Mouse (Mus musculus) spleen, postnatal 4 days (tissue): ENCODE measurements around the gene Sorbs2.
A peak's percentile ranks its signal among the peaks of the same experiment; 100 is the strongest.

Experiments
- DNase-seq, 2 experiments: peaks; one replicate each; pipeline ENCODE4 v3.0.0; 2022; ENCODE audit warnings: low spot score in 2 of 2

Gene Sorbs2

GRCm38 (mm10) chr8:45579714-45580543 lies 72.3 kb downstream of the Sorbs2 start:
- DNase-seq = no peak

GRCm38 (mm10) chr8:45580544-45580866 lies 72.9 kb downstream of the Sorbs2 start:
- no peak for DNase-seq

DNA sequence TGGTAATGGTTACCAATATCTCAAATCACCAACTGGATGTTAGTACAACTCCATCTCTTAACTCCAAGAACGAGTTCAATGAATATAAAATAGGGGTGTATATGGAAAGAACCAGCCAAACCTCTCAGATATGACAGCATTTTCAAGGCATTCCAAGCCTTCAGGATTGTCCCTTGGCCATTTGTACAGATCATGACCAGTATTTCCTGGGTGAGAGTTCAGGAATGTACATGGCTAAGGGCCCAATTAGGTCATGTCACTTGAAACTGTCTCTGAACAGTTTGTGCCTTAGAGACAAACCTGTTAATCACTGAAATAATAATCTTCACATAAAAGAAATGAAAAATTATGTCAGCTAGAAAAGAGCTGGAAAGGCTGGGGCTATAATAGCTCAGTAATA lies 76.3 kb downstream of the Sorbs2 start:
- no peak for DNase-seq

DNA sequence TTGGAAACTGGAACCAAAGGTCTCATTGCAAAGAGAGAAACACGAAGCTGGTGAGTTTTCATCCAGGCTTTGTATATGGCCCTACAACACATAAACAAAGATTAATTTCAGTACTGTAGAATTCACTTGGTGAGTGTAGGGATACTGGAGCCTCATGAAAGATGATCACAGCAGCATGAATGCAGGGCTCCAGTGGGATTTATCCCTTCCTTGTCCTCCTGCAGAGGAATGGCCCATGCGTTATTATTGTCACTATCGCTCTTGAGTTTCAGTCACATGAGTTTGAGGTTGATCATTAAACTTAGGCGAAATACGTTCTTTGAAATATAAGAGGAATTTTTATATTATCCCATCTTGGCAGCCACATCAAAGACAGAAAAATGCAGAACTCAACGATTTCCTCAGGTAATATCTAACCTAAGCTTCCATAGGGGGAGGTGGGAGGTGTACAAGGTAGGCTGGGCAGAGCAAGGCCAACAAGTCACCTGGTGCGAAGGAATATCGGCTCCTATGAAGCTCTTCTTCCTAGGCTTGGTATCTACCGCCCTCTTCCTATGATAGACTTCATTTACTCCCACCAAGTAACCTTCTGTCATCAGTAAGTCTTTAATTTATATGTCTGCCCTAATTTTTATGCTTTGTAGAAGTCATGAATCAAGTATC lies 76.9 kb downstream of the Sorbs2 start:
- DNase-seq = no peak

DNA sequence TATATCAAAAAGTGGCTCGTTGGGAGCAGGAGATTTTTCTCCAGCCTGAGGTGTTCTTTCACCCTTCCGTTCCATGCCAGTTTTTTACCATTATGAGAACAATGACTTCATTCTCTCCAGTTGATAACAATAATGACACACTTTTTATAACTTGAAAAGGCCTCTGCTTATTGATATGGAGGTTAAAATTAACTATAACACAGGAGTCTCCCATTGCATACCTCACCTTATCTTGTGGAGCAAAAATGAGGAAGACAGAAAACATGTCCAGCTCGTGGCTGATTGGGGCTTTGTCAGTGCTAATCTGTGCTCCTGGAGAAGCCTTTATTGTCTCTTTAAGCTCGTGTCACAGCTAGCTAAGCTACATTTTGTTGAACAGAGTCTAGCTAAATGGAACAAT lies 77.6 kb downstream of the Sorbs2 start:
- DNase-seq = no peak

- no peak for DNase-seq
These were observed 79.4 kb downstream of the Sorbs2 start for GRCm38 (mm10) chr8:45587011-45587410.

GRCm38 (mm10) chr8:45591888-45592287 lies 84.3 kb downstream of the Sorbs2 start:
- no peak for DNase-seq

GRCm38 (mm10) chr8:45593711-45594110 lies 86.1 kb downstream of the Sorbs2 start:
- DNase-seq = no peak

DNA sequence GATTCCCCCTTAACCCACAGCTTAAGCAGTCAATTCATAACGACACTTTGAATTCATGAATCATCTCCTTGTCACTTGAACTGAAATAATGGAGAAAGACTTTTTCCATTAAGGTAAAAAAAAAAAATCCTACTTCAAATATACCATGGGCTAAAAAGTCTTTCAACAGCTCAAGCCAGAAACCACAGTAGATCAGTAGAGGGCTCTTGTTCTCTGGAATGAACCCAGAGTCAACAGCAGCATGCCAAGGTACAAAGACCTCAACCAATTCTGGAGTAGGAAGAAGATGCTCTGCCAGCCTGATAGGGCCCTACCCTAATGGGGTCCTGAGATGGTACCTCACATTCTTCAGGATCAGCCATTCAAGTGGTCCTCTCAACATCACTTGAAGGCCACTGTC lies 88.4 kb downstream of the Sorbs2 start:
- DNase-seq = no peak

- DNase-seq = no peak
These were observed 89.0 kb downstream of the Sorbs2 start for GRCm38 (mm10) chr8:45596591-45596990.

DNA sequence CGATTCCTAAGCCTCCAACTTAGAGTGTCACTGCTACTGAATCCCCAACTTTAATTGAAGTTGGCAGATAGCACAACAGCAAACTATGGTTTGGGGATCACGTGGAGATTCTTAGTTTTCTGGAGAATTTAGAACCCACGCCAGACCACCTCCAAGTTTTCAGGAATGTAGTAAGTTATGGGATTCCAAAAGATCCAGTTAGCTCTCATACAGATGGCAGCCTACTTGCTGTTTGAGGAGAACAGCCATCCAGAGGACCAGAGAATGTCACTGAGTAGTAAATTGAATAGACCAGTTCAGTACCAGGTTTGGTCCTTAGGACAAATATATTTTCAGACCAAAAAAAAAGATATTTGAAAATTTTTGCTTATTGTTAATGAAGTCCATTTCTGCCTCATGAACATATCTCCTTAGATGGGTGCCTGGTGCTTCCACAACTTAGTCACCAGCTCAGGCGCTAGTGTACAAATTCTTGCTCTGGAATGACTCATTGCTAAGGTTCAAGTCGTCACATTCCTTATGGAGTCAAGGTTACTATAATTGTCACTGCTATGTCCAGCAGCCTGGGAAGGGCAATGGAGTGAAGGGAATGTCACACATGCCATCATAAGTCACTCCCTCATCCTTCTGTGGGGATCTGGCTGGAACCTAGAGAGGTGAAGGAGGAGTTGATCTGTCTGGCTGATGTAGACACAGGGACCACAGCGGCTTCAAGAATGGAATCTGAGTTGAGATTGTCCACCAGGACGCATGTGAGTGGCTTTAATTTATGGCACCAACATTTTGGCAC lies 90.2 kb downstream of the Sorbs2 start:
- DNase-seq = peak in 1 of 2 experiments; percentile 33

DNA sequence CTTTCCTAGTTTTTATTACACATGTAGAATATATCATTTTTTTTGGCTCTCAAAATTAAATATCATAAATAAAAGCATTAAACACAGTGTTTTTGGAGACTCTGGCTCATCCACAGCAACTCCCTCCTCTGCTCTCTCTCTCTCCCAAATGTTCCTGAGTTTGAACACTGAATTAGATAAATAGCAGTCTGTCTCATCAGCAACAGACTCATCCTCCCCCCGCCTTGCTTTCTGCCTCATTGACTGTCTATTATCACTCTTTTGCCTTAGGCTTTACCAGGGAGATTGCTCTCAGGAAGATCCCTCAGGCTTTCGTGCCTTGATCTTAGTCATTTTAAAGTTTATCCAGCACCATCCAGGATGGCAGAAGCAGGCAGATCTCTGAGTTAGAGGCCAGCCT lies 91.3 kb downstream of the Sorbs2 start:
- DNase-seq = peak in 1 of 2 experiments; percentile 7

DNA sequence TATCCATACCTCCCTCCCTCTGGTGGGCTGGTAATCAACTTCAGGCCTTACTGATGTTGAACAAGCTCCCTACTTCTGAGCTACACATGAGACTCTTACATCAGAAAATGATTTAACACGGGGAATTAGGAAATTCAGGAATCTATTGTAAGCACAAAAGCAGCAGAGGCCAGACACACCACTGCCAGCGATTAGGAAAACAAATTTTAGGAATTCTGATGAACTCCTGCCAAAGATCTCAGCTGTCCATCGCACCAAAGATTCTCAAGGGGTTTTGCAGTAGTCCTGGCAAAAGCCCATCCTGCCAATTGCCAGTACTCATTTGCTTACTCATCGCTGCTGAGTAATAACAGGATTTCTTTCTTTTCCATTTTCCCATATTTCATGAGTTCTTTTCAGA lies 94.4 kb downstream of the Sorbs2 start:
- DNase-seq = no peak

- no peak for DNase-seq
These were observed 97.8 kb downstream of the Sorbs2 start for GRCm38 (mm10) chr8:45605419-45605818.

GRCm38 (mm10) chr8:45607012-45607411 lies 99.4 kb downstream of the Sorbs2 start:
- no peak for DNase-seq

DNA sequence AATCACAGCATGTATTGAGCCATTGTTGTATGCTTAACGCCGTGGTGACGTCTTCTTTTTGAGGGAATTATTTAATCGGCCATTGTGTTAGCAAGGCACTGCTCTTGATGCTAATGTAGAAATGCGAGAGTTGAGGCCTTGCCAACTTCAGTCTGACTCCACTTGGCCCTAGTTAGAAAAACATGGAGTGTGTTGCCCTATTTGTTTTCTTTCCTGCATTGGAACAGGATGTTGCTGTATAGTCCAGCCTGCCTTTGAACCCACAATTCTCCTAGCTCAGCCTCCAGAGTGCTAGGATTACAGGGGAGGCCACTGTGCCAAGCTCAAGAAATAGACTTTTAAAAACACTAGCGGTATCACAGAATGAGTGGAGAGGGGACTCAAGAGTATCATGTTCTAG lies 100.8 kb downstream of the Sorbs2 start:
- DNase-seq = no peak

- DNase-seq = no peak
These were observed 103.0 kb downstream of the Sorbs2 start for GRCm38 (mm10) chr8:45610426-45611215.

GRCm38 (mm10) chr8:45611320-45611719 lies 103.7 kb downstream of the Sorbs2 start:
- no peak for DNase-seq

DNA sequence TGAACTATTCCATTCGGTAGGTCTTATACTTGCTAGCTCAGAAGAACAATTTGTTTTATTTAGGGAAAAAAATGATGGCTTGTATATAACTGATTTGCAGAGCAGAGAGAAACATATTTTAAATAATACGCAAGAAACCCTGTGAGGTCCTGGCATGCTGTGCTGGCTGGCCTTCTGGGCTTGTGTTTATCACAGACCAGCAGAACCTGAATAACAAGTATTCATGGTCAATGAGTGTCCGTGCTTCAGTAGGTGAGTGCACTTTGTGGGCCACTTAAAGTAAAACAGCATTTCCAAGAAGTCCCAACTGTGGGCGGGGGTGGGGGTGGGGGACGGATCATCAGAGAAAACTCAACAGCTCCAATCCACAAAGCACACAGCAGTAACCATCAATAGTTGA lies 107.0 kb downstream of the Sorbs2 start:
- DNase-seq = no peak

DNA sequence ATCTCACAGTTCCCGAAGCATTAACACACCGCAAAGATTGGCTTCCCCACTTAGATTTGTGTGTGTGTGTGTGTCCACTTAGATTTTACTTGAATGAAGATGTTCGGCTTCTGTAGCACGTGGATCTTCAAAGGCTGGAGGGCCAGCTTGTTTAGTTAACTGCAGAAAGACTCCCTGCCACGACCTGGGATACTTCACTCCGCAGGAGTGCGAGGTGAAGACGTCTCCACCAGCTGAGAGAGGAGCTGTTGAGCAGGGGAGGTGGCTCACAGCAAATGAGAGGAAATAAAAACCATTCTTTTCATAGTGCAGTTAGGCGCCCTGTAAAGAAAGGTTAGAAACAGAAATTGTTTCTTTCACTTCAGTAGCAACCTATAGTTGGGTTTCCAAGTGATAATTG lies 107.5 kb downstream of the Sorbs2 start:
- DNase-seq = no peak

- DNase-seq = no peak
These were observed 108.0 kb downstream of the Sorbs2 start for GRCm38 (mm10) chr8:45615551-45615950.
